Mouse (Mus musculus) CH12.LX (cell line): ENCODE data around the gene Atrx. TPM values are rescaled to one million over a fixed set of nuclear protein-coding genes. Genes with fewer than 3 reads are reported as not detected.

Experiments
- DNase-seq: peaks from one replicate; pipeline ENCODE4 v3.0.0-alpha.2; 2013; ENCODE audit errors: extremely low read depth
- H3K27ac ChIP-seq: 2 replicates; pipeline ENCODE4 v1.5.1; 2012; ENCODE audit warnings: low read depth, mild to moderate bottlenecking, control low read depth, moderate library complexity; ENCODE audit not compliant: insufficient read depth
- H3K27me3 ChIP-seq: replicated peaks from 2 replicates; pipeline ENCODE3; 2012; ENCODE audit warnings: inconsistent platforms
- H3K36me3 ChIP-seq, 2 experiments: replicated peaks in 1 of 2; 2 replicates each; pipeline versions ENCODE3 to v1.6.1; 2012; ENCODE audit warnings: inconsistent platforms in 1 of 2, low read length in 1 of 2, mild to moderate bottlenecking in 1 of 2, mixed read lengths in 1 of 2, moderate library complexity in 1 of 2; ENCODE audit not compliant: control insufficient read depth in 1 of 2, insufficient read depth in 1 of 2
- H3K4me1 ChIP-seq, 2 experiments: 2 replicates each; pipeline ENCODE4 v1.6.1; 2012; ENCODE audit warnings: inconsistent platforms in 1 of 2, moderate library complexity in 1 of 2; ENCODE audit not compliant: insufficient read depth in 2 of 2, control insufficient read depth in 1 of 2
- H3K4me2 ChIP-seq: 2 replicates; pipeline ENCODE4 v1.6.1; 2012; ENCODE audit warnings: low read depth, mild to moderate bottlenecking, control low read depth; ENCODE audit not compliant: poor library complexity, insufficient read depth, severe bottlenecking
- H3K4me3 ChIP-seq, 3 experiments: fragments of 150-350 bp in 1 of 3; sonication (generic) in 1 of 3; replicated peaks in 1 of 3; 2 replicates each; pipeline versions ENCODE3 to v1.5.1; 2011 to 2012; ENCODE audit warnings: low read depth in 2 of 3, low read length in 2 of 3, mild to moderate bottlenecking in 2 of 3, moderate library complexity in 2 of 3, control low read depth in 1 of 3, improper control_type of control experiment in 1 of 3, inconsistent platforms in 1 of 3, mixed read lengths in 1 of 3; ENCODE audit not compliant: poor library complexity in 1 of 3
- H3K79me2 ChIP-seq: replicated peaks from 2 replicates; pipeline ENCODE4 v1.6.1; 2012; ENCODE audit warnings: mild to moderate bottlenecking, moderate library complexity; ENCODE audit not compliant: control insufficient read depth, poor library complexity, insufficient read depth, severe bottlenecking; ENCODE audit errors: extremely low read depth
- H3K9ac ChIP-seq: 2 replicates; pipeline ENCODE4 v1.6.1; 2012; ENCODE audit warnings: low read depth, mild to moderate bottlenecking, control low read depth, moderate library complexity; ENCODE audit not compliant: insufficient read depth
- H3K9me3 ChIP-seq: replicated peaks from 2 replicates; pipeline ENCODE3; 2012; ENCODE audit warnings: low read length, inconsistent platforms, mixed read lengths
- CHD1 ChIP-seq: IDR thresholded peaks from 2 replicates; pipeline ENCODE4 v1.6.1; 2012; ENCODE audit warnings: low read depth, low read length, improper control_type of control experiment, inconsistent platforms
- CHD2 ChIP-seq: IDR thresholded peaks from 2 replicates; pipeline ENCODE4 v1.6.1; 2011; ENCODE audit warnings: low read length, improper control_type of control experiment
- CTCF ChIP-seq, 2 experiments: IDR thresholded peaks in 1 of 2; conservative IDR thresholded peaks in 1 of 2; 2 replicates each; pipeline ENCODE4 v1.5.1; 2011 to 2012; ENCODE audit warnings: low read depth in 2 of 2, low read length in 2 of 2, improper control_type of control experiment in 1 of 2, inconsistent platforms in 1 of 2, mild to moderate bottlenecking in 1 of 2, moderate library complexity in 1 of 2
- E2F4 ChIP-seq: IDR thresholded peaks from 2 replicates; pipeline ENCODE4 v1.6.1; 2011; ENCODE audit warnings: low read depth, low read length, improper control_type of control experiment; ENCODE audit not compliant: insufficient replicate concordance
- EP300 ChIP-seq: IDR thresholded peaks from 2 replicates; pipeline ENCODE4 v1.6.1; 2011; ENCODE audit warnings: low read length, improper control_type of control experiment
- GABPA ChIP-seq: IDR thresholded peaks from 2 replicates; pipeline ENCODE4 v1.6.1; 2012; ENCODE audit warnings: low read depth, low read length, improper control_type of control experiment, inconsistent platforms; ENCODE audit not compliant: insufficient replicate concordance
- HCFC1 ChIP-seq: IDR thresholded peaks from 2 replicates; pipeline ENCODE4 v1.6.1; 2012; ENCODE audit warnings: low read depth, mild to moderate bottlenecking, inconsistent platforms, low read length, improper control_type of control experiment
- IRF4 ChIP-seq: IDR thresholded peaks from 2 replicates; pipeline ENCODE4 v1.6.1; 2014; ENCODE audit warnings: low read depth, mild to moderate bottlenecking, inconsistent platforms, low read length, improper control_type of control experiment
- JUN ChIP-seq: IDR thresholded peaks from 2 replicates; pipeline ENCODE4 v1.6.1; 2011; ENCODE audit warnings: low read depth, mild to moderate bottlenecking, low read length, improper control_type of control experiment, moderate library complexity; ENCODE audit not compliant: insufficient read depth
- JUND ChIP-seq: conservative IDR thresholded peaks from 2 replicates; pipeline ENCODE4 v1.6.1; 2011; ENCODE audit warnings: low read depth, low read length, improper control_type of control experiment
- MAZ ChIP-seq: IDR thresholded peaks from 2 replicates; pipeline ENCODE4 v1.6.1; 2012; ENCODE audit warnings: low read depth, mild to moderate bottlenecking, inconsistent platforms, low read length, improper control_type of control experiment, moderate library complexity
- MEF2A ChIP-seq: IDR thresholded peaks from 2 replicates; pipeline ENCODE4 v1.6.1; 2014; ENCODE audit warnings: low read depth, mild to moderate bottlenecking, inconsistent platforms, low read length, improper control_type of control experiment, borderline replicate concordance
- MXI1 ChIP-seq: IDR thresholded peaks from 2 replicates; pipeline ENCODE4 v1.6.1; 2011; ENCODE audit warnings: mild to moderate bottlenecking, low read depth, low read length, improper control_type of control experiment
- NRF1 ChIP-seq: IDR thresholded peaks from 2 replicates; pipeline ENCODE4 v1.6.1; 2014; ENCODE audit warnings: low read depth, mild to moderate bottlenecking, inconsistent platforms, low read length, improper control_type of control experiment, moderate library complexity
- RAD21 ChIP-seq: IDR thresholded peaks from 2 replicates; pipeline ENCODE4 v1.6.1; 2011; ENCODE audit warnings: low read depth, mild to moderate bottlenecking, low read length, improper control_type of control experiment, moderate library complexity
- RCOR1 ChIP-seq: conservative IDR thresholded peaks from 2 replicates; pipeline ENCODE4 v1.6.1; 2012; ENCODE audit warnings: low read depth, mild to moderate bottlenecking, inconsistent platforms, low read length, improper control_type of control experiment
- SMC3 ChIP-seq: IDR thresholded peaks from 2 replicates; pipeline ENCODE4 v1.6.1; 2011; ENCODE audit warnings: low read depth, low read length, improper control_type of control experiment
- TBP ChIP-seq: conservative IDR thresholded peaks from 2 replicates; pipeline ENCODE4 v1.6.1; 2011; ENCODE audit warnings: low read depth, low read length, improper control_type of control experiment
- UBTF ChIP-seq: IDR thresholded peaks from 2 replicates; pipeline ENCODE4 v1.6.1; 2012; ENCODE audit warnings: low read depth, mild to moderate bottlenecking, inconsistent platforms, low read length, improper control_type of control experiment, moderate library complexity
- USF1 ChIP-seq: IDR thresholded peaks from 2 replicates; pipeline ENCODE4 v1.6.1; 2014; ENCODE audit warnings: low read depth, mild to moderate bottlenecking, inconsistent platforms, low read length, improper control_type of control experiment
- USF2 ChIP-seq: conservative IDR thresholded peaks from 2 replicates; pipeline ENCODE4 v1.6.1; 2011; ENCODE audit warnings: low read depth, low read length, improper control_type of control experiment
- ZC3H11A ChIP-seq: IDR thresholded peaks from 2 replicates; pipeline ENCODE4 v1.6.1; 2012; ENCODE audit warnings: low read depth, mild to moderate bottlenecking, inconsistent platforms, low read length, improper control_type of control experiment
- ZKSCAN1 ChIP-seq: IDR thresholded peaks from 2 replicates; pipeline ENCODE4 v1.6.1; 2012; ENCODE audit warnings: low read depth, inconsistent platforms, low read length, improper control_type of control experiment, borderline replicate concordance
- dilution Hi-C: fragments of 300-500 bp; cut with MboI; formaldehyde crosslinking; loops from 2 replicates; pipeline ENCODE4 v1.14.3; 2020; ENCODE audit warnings: low sequenced_read_pairs; ENCODE audit not compliant: extremely low pct_unique_long_range_greater_than_20kb, extremely low pct_ligation_motif_present
- in situ Hi-C: fragments of 300-500 bp; cut with MboI; formaldehyde crosslinking; loops from 3 replicates; pipeline ENCODE4 v1.14.3; 2019; ENCODE audit warnings: low sequenced_read_pairs, low pct_ligation_motif_present, low pct_unique_long_range_greater_than_20kb, mixed read lengths
- polyA plus RNA-seq: library from polyadenylated mRNA; unstranded; fragments of >175 nt; gene quantifications from 2 replicates; pipeline ENCODE4 v1.2.1, GENCODE M21; 2012; ENCODE audit warnings: low read depth; ENCODE audit not compliant: insufficient read length
- total RNA-seq, 2 experiments: library from RNA; depleted of rRNA; stranded (reverse); fragments of 300-350 nt in 1 of 2; fragments of >200 nt in 1 of 2; gene quantifications; 2 replicates each; pipeline ENCODE4 v1.2.3; 2012 to 2014

The Atrx gene
- total and polyA plus RNA-seq, 3 experiments: 64.3 to 83.6 (median 64.9) TPM

- Histone ChIP-seq H3K4me1 (no peaks in the 10 kb centered on the region), H3K36me3 (peaks cover 24 to 49% of the 10 kb centered on the region in 2 experiments), H3K9ac (no peak overlapping the region), H3K4me3 (no peak overlapping the region), H3K27me3 (no peaks in the 10 kb centered on the region), H3K4me2 (no peak overlapping the region)
- dilution Hi-C loops: no loop called here
- no peak for DNase-seq
- TF ChIP-seq EP300: no peak
- no peak for TF ChIP-seq GABPA
- TF ChIP-seq NRF1: no peak
- no peak for TF ChIP-seq UBTF
- TF ChIP-seq JUN: no peak
- no peak for TF ChIP-seq ZKSCAN1
- no peak for TF ChIP-seq CHD1
- no peak for TF ChIP-seq TBP
- TF ChIP-seq MAZ: no peak
- no peak for TF ChIP-seq CTCF (conservative IDR thresholded peaks at IDR 0.05 in 1 of 2, IDR thresholded peaks at IDR 0.05 in 1 of 2; ENCODE audit: low read depth in 2 of 2, low read length in 2 of 2)
- TF ChIP-seq CHD2: no peak
- TF ChIP-seq E2F4: no peak
- TF ChIP-seq MEF2A: no peak
- TF ChIP-seq JUND: no peak
- no peak for TF ChIP-seq RCOR1
- TF ChIP-seq IRF4: no peak
- TF ChIP-seq MXI1: no peak
- no peak for TF ChIP-seq USF2
- no peak for TF ChIP-seq RAD21
- no peak for TF ChIP-seq ZC3H11A
- TF ChIP-seq, all 38 proteins: peak for 0
- Histone ChIP-seq H3K9me3 (no peaks in the 10 kb centered on the region), H3K79me2 (no peaks in the 10 kb centered on the region; the same call in 1 of the 2 replicates), H3K27ac (no peak overlapping the region)
- in situ Hi-C loops: no loop called here
Measured at GRCm38 (mm10) chrX:105824462-105824861, 104.7 kb downstream of the Atrx start.

GRCm38 (mm10) chrX:105794806-105795403, 134.3 kb downstream of the Atrx start:
- TF ChIP-seq SMC3 (no peak), USF1 (no peak), HCFC1 (no peak), RAD21 (no peak), JUN (no peak)
- peaks cover 4 to 10% of the 10 kb centered on the region in 2 experiments for H3K36me3 ChIP-seq
- H3K9ac ChIP-seq: no peak overlapping the region
- no peak overlapping the region for H3K4me3 ChIP-seq
- in situ Hi-C loops: no loop called here
- no peaks in the 10 kb centered on the region for H3K27me3 ChIP-seq
- dilution Hi-C loops: no loop called here
- no peaks in the 10 kb centered on the region for H3K79me2 ChIP-seq
- H3K4me1 ChIP-seq: no peaks in the 10 kb centered on the region
- no peak for DNase-seq
- H3K27ac ChIP-seq: no peak overlapping the region
- H3K9me3 ChIP-seq: no peaks in the 10 kb centered on the region
- H3K4me2 ChIP-seq: no peak overlapping the region
